Mouse (Mus musculus) regulatory T cell (primary cell): ENCODE measurements around the gene Atrnl1.
"Not testable (repeated sequence)": the region's sequence is repeated elsewhere in the genome, so short reads cannot be mapped to it uniquely, and the experiment has no call there.

Experiments used
- in situ Hi-C: fragments of 300-600 bp; cut with MboI, MseI; formaldehyde crosslinking; loops from one replicate; pipeline ENCODE4 v1.15.1; 2025; ENCODE audit warnings: high pct_unique_total_duplicates

Atrnl1 gene

DNA sequence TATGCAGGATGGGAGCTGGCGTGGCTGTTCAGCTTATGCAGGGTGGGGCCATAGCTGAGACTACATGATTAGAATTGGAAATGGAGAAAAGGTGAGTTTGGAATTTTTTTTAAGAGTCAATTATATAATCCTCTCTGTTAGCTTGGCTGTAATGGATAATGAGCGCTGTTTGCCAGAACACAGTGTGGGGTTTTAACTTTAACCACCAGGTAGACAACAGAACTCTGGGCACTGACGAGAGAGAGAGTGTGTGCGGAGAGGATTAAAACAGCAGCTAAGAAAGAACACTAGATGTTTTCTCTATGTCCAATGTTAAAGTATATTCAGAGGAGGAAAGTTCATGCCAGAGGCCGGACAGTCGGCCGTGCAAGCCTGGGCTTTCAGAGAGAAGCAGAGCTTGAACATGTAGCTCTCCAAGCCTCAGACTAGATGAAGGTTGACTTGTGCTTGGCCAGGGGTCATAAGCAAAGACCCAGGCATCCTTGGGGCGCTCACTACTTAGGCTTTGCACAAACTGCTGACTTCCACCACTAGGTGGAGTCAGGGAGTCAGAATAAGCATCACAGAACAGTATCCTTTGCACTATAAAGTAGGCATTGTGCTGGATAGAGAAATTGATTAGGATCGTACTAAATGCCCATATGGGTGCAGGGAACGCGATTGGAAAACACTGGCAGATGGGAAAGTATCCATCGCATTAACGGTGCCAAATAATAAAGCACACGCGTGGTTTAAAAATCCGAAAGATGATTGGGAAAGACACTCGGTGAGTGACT is 205.6 kb downstream of the Atrnl1 start:
- in situ Hi-C loops = no loop called here

DNA sequence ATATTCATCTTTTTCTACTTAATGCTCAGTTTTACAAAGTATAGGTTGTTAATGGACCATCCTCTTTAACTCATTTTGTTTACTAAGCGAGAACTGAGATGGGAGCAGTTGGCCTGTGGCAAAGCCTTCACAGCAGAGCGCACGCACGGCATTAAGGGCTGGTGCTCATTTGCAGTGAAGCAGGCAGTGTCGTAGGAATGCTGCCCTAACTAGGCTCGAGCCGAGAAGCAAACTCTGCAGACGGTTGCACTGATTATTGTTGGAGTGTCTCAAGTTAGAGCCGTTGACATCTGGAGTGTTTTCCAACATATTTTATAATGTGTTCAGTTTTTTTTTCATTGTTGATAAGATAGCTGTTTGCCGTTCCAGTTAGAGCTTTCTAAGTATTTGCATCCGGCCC is 206.9 kb downstream of the Atrnl1 start:
- in situ Hi-C loops = no loop called here

DNA sequence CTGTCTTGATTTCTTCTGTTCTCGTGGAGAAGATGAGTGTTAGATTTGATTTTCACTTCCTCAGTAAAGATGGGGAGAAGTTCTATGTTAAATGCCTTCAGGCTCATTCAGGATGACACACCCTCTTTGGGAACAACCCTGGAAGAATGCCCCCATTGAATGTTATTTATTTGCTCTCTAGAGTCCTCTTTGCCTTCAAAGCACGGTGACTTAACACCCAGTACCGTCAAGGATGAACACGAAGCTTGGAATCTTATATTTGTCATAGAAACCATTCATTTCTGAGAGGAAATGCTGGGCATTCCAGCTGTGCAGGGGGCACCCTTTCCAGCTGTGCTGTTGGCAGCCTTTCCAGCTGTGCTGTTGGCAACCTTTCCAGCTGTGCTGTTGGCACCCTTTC is 212.6 kb downstream of the Atrnl1 start:
- in situ Hi-C loops = no loop called here

DNA sequence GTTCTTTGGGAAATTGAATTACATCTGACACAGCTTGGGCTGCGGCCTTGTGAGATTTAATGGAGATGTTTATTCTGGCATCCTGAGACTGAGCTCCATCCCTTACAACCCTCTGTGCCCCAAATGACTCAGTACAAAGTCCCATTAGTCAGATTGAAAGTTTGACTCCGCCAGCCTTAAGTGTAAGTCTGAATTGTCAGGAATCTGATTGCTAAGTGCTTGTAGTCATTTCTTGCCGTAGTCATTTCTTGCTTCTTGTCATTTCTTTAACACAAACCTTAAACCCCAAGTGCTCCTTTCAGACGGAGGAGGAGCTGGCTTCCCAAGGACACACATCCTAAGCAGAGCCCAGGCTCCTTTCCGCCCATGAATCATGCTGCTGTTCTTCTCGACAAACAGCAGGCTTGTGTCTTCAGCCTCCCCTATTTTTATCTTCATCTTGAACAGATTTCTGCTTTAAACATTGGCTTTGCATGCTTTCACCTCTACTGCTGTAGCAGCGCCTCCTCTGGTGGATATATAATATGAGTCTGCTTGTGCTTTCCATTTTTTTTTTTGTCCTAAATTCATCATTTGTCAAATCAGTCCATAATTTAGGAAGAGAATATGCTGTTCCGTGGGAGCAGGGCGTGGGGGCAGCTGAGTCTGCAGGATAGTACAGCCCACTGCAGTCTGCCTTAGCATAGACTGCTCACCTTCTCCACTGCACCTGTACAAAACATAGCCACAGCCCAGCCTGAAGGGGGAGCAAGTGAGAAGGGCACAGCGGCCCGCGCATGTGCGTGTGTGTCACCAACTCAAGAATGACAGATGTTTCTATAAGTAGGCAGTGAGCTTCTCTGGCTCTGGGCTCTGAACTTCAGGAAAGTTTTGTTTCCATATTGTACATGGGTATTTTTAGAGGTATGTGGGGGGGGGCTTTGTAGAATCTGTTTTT is 214.7 kb downstream of the Atrnl1 start:
- in situ Hi-C loops = no loop called here

DNA sequence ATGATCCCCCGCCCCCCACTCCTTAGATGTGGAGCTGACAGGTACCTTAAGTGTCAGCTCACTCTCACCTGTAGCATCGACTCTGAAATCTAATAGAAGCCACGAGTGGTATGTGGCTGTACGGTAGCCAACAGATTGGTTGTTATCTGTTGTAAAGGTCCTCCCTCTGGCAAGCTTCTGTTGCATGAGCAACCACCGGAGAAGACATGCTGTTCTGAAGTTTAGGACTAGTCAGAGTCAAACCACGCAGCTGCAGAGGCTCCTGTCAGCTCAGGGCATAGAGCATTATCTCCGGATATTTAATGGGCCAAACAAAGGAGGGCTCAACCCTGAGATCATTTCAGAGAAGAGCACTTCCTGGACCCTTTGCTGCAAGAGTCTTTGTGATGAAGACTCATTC is 222.2 kb downstream of the Atrnl1 start:
- in situ Hi-C loops = no loop called here

DNA sequence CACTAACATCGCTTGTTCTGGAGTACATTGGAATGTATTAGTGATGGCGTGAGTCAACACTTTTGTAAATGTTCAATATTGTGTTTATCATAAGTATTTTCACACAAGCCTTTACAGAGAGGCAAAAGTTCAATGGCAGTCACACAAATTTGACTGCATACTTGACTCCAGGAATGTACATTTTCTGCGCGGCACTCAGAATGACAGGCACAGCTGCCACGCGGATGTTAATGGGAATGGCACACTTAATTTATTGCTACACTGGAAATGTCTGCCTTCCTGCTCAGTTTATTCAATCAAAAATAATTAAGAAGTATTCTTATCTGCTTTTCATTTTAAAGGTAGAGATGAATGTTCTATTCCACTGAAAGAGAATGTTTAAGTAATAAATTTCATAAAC is 227.0 kb downstream of the Atrnl1 start:
- in situ Hi-C loops = no loop called here

DNA sequence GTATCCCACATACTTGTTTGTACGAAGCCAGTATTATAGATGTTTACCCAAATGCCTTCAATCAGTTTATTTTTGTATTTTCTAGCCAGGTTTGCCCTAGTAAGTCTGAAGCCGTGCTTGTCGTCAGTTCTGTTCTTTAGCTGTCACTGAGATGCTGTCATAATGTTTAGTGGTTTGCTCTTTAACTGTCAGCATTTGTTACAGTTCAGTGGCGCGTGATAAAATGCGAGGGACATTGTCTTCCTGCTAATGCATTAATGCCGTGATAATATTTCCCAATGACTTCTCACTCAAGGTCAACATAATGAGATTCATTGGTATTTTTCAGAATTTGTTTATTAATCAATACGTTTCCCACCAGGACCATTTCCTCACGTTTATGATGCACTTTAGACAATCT is 227.7 kb downstream of the Atrnl1 start:
- in situ Hi-C loops = no loop called here

DNA sequence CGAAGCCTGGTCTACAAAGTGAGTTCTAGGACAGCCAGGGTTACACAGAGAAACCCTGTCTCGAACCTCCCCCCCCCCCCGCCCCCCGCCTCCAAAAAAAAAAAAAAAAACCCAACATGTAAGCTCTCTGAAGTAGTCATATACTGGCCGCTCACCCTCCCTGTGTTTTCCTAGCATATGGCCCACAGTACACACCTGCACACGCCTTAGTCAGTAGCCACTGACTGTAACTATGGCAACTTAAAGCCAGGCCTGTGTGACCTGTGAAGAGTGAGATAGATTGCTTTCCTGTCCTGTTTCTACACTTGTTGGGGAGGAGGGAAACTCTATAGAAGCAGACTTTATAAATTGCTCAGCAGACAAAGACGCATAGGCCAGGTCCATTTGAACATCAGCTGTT is 239.1 kb downstream of the Atrnl1 start:
- in situ Hi-C loops = no loop called here

DNA sequence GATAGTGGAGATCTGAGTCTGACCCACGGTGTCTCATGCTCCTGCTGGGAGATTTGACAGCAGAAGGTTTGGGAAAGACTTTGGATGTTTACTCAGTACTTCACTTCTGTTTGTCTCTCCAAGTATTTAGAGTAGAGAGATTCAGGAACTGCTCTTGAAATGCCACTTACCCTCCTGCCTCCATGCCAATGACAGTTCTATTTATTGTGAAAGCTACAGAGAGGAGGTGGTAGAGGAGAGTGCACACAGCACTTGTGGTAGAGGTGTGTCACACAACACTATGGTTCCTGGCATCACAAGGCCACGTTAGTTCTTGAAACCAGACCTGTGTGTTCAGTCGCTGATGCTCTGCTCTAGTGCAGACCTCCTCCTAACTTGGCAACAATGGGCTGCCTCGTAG is 257.5 kb downstream of the Atrnl1 start:
- in situ Hi-C loops = no loop called here

DNA sequence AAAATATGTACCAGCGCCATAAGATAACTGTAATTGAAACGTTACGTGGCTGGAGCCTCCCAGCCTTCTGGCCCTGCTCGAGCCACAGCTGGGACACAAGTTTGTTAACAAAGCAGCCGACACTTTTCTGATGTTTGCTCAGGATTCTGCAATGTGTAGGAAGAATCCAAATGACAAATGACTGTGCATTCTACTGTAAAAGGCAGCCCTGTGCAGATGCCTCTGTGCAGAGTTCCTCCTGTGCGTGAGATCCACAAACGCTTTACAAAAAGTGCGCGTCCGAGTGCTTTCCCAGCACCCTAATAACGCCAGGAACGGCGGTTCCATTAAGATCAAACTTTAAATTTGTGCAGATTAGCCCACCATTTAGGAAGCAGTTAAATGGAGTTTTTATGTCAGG is 260.0 kb downstream of the Atrnl1 start:
- in situ Hi-C loops = no loop called here

DNA sequence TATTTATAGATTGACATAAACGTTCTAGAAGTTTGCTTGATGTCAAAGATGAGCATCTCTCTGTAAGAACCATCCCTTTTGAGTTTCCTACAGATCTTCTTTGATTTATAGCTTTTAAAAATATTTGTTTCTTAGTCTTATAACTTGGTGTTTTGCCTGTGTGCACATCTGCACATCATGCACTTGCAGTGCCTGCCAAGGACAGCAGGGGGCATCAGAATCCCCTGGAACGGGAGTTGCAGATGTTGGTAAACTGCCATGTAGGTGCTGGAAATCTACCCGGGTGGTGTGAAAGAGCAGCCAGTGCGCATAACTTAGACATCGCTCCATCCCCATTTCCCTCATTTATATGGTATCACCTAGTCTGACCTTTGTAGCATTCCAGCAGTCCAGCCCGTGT is 265.2 kb downstream of the Atrnl1 start:
- in situ Hi-C loops = no loop called here

DNA sequence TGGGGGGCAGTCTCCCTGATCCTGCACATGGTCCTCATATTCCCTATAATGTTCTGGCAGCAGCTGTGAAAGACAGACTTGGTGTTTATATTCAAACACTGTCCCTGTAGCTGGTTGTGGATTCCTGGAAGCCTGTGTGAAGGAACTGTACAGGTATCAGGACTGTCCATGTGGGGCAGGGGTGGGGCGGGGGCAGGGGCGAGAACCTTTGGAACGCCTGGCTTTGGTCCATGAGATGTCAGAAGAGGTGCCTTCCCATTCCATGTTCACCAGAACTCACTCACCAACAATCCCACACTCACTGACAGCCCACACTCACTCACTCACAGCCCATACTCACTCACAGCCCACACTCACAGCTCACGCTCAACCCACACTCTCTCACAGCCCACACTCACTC is 266.5 kb downstream of the Atrnl1 start:
- in situ Hi-C loops = no loop called here

DNA sequence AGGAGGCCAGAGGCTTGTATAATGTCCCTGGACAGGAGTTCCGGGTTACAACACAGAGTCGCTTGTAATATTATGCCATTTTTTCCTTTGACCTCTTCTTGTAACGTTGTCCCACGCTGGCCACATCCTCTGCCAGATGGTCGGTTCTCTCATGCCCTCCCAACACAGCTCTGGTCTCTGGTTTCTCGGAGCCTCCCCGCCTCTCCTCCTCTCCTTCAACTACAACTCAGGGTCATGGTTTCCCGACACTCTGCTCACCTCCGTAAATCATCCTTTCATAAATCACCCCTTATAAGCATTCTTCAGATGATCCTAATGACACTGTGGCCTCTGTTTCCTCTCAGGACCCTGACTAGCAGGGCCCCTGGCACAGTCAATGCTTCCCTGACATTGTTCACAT is 267.7 kb downstream of the Atrnl1 start:
- in situ Hi-C loops = no loop called here

DNA sequence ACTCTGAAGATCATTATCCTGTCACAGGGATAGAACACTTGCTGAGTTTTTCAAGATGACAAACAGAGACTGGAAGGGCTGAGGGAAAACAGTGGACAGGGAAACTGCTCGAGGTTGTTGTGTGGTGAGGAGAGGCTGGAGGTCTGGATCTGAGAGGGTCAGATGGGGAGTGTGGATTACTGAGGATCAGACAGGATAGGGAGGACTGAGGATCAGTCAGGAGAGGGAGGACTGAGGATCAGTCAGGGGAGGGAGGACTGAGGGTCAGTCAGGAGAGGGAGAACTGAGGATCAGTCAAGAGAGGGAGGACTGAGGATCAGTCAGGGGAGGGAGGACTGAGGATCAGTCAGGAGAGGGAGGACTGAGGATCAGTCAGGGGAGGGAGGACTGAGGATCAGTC is 269.0 kb downstream of the Atrnl1 start:
- in situ Hi-C loops = not testable (repeated sequence)

DNA sequence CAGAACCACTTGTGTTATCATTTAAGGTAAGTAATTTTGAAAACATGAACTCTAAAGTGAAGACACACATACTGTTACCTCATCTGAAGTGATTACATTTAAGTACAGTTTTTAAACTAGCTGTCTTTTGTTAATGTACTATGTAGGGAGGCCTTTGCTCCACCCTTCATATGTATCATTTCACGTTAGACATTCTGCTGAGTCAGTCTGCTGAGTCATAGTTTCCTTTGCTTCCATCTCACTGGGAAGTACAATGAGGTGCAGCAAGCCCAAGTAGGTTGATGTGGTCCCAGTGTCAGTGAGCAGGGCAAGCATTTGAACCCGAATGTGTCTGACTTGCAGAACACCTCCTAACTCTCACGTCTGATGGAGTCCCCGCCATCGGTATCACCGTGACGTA is 271.1 kb downstream of the Atrnl1 start:
- in situ Hi-C loops = no loop called here

DNA sequence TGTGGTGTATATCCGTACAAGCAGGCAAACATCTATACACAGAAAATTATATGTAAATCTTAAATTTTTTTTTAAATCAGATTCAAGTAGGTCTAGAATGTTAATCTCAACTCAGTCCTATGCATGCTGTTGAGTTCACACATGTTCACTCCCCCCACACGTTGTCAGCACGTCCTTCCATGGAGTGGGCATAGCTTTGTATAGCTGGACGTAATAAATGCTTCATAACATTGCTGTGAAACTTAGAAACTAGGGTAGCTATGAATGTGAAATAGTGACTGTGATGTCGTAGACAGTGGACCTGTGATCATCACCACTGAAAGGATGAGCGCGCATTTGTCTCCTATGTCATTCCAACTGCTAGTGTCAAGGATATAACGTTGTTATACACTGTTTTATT is 278.0 kb downstream of the Atrnl1 start:
- in situ Hi-C loops = no loop called here

DNA sequence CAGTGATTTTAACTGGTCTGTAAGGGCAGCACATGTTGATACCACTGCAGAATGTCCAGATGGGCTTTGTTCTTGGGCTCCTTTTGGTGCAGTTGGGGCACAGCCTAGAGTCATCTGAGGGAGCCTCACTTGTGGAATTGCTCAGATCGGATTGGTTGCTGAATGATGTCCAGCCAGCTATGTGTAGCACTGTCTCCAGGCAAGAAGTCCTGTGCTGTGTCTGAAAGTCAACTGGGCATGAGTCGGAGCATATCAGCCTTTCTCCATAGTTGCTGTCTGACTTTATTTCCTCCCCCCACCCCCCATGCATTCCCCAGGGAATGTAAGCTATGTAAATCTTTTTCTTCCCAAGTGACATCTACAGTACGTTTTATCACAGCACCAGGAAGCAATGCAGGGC is 278.9 kb downstream of the Atrnl1 start:
- in situ Hi-C loops = no loop called here

DNA sequence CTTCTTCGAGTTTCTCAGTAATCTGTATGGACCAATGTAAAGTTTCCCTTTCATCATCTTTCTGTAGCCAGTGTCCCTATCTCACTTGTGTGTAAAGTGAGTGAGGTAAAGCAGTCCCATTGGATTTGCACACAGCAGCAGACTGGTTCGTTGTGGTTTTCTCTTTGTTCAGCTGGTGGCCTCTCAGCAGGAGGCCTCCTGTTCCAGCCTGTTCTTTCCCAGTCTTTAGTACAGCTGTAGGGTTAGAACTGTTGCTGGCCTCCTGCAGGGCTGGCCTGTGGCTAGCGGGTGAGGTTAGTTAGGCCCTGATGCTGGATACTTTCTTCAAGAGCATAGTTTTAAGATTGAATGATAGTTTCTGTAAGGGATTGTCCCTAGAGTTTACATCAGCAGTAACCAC is 280.1 kb downstream of the Atrnl1 start:
- in situ Hi-C loops = no loop called here

DNA sequence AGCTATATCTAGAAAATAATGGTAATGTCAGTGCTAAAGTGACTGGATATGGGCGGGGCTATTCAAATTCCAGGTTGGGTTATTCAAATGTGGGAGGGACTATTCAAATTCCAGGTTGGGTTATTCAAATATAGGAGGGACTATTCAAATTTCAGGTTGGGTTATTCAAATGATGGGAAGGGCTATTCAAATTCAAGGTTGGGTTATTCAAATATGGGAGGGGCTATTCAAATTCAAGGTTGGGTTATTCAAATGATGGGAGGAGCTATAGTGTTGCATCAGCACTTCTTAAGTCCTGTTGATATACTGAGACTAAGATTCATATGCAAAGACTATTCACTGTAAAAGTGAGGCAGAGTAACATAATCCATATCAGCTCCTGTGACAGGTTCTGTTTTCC is 283.4 kb downstream of the Atrnl1 start:
- in situ Hi-C loops = no loop called here

DNA sequence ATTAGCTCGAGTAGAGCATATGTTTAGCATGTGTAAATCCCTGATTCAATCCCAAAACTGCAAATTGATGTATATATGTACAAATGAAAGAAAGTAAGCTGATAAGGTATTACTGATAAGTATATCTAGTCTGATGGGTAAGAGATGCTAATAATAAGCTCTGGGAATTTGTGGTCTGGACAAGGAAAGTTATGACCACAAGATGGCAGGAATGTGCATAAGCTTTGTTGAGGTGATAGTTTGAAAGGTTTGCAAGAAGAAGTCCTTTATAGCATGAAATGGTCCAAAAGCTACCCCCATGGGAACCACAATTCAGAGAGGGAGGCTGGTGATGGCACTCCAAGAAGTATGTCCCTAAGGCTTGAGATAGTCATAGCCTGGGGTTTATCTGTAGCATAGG is 289.2 kb downstream of the Atrnl1 start:
- in situ Hi-C loops = no loop called here

DNA sequence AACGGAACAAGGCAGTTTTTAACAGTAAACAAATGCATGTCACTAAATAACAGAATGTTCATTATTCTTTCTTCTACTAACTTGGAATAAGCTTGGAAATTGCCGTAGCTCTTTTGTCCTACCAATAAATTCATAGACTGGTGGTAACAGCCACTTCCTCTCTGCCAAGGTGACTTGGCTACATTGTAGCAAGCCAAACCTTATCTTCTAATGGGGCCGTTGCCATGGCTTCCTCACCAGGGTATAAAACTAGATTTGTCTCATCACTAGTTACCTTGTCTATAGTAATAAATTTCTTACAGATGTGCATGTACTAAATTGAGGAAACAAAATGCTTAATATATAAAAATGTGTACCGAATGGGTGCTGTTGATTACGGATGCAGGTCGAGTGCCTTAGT is 298.6 kb downstream of the Atrnl1 start:
- in situ Hi-C loops = no loop called here

DNA sequence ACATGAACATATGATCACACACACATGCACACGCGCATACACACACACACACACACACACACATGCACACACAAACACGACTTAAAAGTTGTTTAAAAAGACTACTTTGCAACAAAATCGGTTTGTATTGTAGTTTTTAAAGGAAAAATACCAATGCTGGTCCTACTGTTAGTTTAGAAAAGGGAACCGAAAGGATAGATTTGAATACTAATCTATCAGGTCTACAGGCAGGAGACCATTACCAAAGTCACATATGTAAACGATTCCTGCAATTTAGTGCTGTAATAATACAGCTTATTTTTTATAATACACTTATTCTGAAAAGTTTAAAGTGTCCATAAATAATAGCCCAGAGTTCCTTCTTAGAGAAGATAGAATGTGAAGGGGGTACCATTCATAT is 299.8 kb downstream of the Atrnl1 start:
- in situ Hi-C loops = no loop called here

DNA sequence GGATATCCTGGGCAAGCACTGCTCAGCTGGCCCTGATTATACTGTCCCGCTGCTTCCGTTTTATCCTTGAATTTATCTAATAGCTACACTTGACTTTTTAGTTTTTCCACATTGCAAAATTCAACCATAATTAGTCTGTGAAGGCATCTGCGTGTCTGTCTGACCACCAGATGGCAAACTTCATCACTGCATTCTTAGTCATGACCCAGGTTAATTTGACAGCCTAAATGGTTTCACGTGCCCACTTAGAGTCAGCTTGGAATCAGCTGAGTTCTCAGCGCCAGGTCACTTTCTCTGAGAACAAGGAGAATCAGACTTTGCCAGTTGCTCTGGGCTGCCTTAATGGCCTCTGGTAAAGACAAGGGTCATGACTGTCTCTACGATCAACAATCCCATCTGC is 305.5 kb downstream of the Atrnl1 start:
- in situ Hi-C loops = no loop called here
